Mouse (Mus musculus) CD4-positive, CD25-positive, alpha-beta regulatory T cell, adult 2 months (primary cell): ENCODE results near the gene Cldn5.

Experiments
- DNase-seq: peaks from one replicate; pipeline ENCODE4 v3.0.0-alpha.2; 2012; ENCODE audit warnings: low read depth, low spot score

Cldn5 gene

DNA sequence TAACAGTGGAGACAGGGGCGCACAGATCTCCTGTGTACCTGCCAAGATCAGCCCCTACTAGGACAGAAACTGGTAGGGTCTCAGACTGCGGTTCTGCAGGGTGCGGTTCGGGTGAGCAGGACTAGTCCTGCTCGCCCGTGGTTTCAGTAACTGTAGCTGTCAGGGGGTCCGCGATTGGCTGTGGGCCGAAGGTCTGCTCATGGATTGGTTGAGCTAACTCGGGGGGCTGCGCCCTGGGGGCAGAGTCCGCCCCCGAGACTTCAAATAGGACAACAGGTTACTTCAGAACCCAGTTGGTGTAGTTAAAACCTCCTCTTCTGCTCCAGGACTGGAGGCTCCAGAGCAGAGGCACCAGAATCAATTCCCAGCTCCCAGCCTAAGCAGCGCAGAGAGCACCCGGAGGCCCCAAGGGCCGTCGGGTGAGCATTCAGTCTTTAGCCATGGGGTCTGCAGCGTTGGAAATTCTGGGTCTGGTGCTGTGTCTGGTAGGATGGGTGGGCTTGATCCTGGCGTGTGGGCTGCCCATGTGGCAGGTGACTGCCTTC is at the start of gene Cldn5:
Gene Cldn5, plus strand, starts transcription at position 292 of the 545 bp plus-strand sequence.
- no peak for DNase-seq

DNA sequence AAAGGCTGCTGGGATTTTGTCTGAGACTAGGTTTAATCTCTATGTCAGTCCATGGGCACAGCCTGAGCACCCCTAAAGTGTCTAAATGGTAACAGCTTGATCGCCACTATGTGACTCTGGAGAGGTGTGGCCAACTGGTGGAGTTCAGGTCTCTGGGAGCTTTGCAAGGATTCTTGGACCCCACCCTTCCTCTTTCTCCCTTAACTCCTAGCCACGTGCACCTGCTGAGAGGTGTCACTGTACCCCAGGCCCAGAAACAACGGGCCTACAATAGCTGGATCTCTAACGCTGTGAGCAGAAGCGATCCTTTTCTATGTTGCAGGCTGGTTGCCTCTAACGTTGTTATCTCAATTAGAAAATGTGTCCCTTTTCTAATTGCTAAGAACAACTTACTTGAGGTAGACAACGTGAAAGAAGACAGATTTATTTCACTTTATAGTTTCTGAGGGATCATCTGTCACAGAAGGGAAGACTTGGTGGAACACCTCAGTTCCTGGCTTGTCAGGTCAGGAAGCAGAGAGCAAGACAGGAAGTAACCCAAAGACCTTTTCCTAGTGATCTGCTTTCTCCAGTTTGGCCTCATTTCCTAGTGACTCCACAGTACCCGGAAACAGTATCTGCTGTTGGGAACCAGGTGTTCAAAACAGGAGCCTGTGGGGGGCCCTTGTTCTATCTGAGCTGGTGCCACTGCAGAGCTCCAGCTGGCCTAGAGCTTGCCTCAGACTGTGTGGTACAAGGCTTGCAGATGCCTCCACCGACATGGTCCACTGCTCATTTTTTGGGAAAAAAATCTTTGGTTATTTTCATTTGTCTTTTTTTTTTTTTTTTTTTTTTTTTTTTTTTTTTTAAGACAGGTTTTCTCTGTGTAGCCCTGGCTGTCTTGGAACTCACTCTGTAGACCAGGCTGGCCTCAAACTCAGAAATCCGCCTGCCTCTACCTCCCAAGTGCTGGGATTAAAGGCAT is 48.8 kb upstream of the Cldn5 start:
- no peak for DNase-seq

DNA sequence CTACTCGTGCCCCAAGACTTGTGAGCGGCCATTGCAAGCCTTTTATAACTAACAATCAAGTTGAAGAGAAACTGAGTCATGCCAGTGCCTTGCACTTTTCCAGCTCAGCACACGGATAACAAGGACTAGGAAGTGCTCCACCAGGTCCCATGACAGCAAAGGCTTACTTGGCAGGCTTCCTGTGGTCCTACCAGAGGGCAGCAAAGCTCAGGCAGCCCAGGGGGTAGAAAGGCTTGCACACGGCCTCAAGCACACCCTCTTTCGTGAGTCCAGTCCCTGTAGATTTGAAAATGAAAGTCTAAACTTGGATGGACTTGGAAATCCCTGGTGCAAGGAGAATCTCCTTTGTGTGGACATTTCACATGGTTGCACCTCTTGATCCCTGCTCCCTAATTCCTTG is 47.5 kb upstream of the Cldn5 start:
- DNase-seq, result no peak

- no peak for DNase-seq
These were observed 46.0 kb upstream of the Cldn5 start for GRCm38 (mm10) chr16:18730640-18731039.

DNA sequence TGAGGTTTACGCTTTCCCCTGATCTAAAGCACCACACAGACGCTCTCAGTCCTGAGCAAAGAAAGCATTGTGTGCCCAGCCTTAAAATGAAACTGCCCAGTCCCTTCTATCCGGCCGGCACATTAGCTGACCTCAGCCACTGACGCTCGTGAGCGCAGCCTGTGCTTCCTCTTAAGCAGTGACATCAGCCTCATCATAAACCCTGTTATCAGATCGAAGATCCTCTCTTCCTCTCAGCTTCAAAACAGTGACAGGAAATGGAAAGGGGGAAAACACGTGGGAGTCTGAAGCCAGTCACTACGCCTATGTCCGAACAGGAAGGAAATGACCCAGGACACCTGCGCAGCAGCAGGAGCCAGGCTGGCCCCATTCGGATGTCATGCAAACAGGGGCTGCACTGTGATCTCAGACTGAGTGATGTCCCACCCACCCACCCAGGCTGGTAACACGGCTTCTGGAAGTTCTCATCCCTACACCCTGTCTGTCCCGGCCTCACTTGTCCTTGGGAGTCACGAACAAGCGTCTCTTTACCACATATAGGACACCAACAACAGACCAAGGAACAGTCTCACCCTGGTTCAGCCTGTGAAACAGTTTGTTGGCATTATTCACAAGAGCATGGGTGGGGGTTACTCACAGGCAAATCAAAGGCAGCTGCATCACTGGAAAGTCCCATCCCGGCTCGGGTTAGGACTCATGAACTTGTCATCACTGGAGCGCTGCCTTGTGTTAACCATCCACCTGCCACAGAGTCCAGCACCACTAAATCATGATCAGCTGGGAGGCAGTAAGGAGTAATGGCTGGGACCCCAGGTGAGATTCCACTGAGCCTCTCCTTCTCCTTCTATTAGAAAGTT is 43.3 kb upstream of the Cldn5 start:
- peak; percentile 60 for DNase-seq

DNA sequence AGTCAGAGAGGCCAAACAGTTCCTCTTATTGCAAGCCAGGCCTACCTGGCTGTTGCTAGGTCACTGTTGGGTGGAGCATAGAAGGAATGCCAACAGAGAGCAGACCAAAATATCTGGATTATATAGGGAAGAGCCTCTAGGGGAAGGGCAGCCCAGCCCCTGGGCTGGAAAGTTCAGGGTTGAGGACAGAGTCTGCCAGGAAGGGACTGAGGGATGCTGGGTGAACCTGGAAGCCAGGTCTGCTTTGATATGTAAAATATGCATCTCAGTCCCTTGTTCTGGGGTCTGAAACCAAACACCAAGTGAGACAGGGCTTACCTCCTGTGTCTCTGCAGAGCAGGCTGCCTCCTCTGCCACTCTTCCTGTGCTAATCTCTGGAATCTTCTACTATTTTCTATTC is 38.3 kb upstream of the Cldn5 start:
- DNase-seq, result no peak

- DNase-seq, result no peak
These were observed 30.2 kb upstream of the Cldn5 start for GRCm38 (mm10) chr16:18746268-18747122.

DNA sequence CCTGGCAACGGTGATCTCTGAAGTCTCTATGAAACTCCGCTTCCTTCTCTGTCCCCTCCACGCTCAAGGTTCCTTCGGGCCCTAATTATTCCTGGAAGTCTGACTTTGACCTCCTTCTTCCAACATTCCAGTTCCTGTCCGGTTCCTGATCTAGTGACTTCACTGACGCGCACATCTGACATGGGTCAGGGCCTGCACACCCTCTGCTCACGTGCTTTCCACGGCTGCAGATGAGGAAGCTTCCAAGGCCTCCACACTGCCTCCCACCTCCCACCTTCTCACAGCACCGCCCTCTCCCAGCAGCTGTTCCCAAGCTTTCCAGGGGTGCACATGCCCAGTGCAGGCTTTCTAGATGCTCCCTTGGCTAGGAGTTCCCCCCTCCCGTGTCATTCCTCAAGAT is 25.5 kb upstream of the Cldn5 start:
- DNase-seq, result no peak

- no peak for DNase-seq
These were observed 24.7 kb upstream of the Cldn5 start for GRCm38 (mm10) chr16:18751885-18752499.

DNA sequence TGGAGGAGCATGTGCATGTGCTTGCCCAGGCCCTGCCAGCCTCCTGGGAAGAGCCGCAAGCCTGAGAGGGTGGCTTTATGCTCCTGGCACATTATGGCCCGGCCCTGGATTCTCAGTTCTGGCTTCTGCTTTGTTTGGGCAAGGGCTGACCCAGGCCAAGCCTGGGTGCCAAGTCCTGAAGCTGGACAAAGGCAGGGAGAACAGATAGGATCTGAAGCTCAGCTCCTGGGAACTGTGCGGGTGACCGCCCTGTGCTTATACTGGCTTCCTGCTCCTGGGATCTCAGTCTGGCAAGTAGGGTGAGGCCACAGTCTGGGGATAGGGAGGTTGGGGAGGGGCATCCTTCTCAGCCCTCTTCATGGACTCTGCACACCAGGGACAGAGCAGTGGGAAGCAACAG is 14.9 kb upstream of the Cldn5 start:
- no peak for DNase-seq

- DNase-seq, result no peak
These were observed 13.7 kb upstream of the Cldn5 start for GRCm38 (mm10) chr16:18762960-18763359.

DNA sequence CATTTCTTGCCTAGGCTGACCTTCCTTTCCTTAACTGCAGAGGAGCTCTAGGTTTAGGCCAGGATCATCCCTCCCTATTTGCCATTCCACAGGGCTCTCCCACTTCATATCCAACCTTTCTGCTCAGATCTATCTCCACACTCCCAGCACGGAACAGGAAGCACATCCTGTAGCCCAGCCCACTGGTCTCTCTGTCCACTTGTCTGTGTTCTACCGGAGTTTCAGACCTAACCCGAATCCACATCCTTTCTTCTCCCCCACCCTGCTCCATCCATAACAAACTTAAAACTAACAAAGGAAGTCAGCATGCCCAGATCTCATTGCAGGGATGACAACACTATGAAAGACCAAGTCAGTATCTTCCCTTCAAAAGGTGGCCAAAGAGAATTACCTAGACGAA is 10.3 kb upstream of the Cldn5 start:
- DNase-seq, result no peak

GRCm38 (mm10) chr16:18769501-18769900 is 7.1 kb upstream of the Cldn5 start:
- no peak for DNase-seq

DNA sequence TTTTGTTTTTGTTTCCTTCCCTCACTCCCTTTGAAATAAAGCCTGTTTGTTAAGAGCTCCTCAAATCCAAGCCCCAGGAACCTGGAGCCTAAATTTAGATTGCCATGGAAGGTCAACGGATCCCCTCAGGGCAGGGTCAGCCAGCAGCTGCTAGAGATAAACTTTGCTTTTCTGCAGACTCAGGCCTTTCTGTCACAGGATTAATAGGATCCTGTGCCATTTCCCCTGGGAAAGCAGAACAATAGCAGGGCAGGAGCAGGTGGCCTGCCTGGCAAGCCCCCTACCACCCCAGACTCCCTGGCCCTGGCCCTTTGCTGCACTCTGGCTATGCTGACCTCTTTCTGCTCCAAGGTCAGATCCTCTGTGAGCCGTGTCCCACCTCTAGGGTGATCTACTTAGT is 2.7 kb upstream of the Cldn5 start:
- DNase-seq, result no peak

DNA sequence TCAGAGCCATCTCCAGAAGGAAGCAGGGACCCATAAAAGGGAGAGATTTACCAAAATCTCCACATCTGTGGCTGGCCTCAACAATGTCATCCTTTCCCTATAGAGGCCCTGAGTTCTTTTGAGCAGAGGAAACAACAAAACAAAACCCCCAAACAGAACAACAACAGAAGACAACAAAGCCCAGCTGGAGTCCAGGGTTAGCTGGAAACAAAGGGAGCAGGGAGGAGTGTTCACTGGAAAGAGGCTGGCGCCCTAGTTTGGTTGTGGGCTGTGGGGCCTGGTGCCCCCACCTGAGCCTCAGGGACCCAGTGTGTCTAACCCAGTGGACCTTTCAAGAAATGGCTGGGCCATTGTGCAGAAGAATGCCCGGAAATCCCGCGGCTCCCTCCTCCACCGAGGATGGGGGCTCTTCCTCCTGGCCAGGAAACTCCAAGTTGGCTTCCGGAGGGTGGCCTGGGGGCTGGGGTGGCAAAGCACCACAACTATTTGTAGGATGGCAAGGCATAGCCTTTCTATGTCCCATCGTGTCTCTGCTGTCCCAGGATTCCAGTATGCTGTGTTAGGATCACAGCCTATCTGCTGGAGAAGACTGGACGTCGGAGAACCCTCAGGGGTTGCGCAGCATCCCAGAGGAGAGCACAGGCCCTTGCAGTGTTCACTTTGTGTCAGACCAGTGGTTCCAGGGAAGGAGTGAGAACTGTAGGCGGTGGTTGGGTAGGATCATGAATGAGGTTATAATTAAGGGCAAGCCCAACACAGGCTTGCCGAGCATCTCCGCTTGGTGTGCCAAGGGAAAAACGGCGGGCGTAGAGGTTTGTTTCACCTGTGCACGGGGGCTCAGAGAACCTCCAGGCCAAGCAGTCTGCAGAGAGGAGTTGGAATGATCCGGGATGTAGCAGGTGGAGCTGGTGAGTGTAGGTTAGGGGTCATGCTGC is 759 bp upstream of the Cldn5 start:
- no peak for DNase-seq

DNA sequence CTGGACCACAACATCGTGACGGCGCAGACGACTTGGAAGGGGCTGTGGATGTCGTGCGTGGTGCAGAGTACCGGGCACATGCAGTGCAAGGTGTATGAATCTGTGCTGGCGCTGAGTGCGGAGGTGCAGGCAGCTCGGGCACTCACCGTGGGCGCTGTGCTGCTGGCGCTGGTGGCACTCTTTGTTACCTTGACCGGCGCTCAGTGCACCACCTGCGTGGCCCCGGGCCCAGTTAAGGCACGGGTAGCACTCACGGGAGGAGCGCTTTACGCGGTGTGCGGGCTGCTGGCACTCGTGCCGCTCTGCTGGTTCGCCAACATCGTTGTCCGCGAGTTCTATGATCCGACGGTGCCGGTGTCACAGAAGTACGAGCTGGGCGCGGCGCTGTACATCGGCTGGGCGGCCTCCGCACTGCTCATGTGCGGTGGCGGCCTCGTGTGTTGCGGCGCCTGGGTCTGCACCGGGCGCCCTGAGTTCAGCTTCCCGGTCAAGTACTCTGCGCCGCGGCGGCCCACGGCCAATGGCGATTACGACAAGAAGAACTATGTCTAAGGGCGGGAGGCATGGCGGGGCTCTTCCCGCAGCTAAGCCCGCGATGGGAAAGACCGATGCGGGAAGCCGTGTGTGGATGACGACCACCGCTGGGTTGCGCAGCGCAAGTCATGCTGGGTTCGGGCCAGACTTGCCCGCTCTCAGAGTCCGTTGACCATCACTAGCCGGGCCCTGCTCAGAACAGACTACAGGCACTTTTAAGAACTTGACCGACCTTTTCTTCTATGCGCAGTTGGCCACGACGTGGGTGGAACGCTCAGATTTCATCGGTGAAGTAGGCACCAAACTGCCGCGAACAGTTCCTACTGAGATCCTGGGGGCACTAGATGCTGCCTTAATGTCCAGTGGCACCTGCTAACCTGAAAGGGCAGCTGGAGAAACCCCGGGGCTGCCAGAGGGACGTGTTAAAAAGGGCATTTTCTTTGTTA is 744 bp downstream of the Cldn5 start:
- no peak for DNase-seq

DNA sequence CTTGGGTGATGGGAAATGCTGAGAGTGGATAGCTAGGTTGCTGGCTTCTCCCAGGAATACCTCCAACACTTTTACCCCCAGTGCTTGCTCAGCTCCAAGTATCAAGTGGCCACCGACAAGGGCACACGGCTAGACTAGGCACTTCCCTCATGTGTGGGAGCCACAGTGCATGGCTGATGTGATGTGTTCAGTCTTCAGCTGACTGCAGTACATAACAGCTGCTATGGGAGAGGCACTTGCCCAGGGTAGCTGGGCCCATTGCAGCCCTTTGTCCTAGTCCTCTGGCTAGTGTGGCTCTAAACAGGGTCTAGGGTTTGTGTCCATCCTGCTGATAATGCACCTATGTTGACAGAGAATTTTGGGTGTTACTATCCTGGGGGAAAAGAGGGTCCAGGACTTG is 1.8 kb downstream of the Cldn5 start:
- no peak for DNase-seq

- DNase-seq, result no peak
These were observed 5.2 kb downstream of the Cldn5 start for GRCm38 (mm10) chr16:18781810-18782209.

DNA sequence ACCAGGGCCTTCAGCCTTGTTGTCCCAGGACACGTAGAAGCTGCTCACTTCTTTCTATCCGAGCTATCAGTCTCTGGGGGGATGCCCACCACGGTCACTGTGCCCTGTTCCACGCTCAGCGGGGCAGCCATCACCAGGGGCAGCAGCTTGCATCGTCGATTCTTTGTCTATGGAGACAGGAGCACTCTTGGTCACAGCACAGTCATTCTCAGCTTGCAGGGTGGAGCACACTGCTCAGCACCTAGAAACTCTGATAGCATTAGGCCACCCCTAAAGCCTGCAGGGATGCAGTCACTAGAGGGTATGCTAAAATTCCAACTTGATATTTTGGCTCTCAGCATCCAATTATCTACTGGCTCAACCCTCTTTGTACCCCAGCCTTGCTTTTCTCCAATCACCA is 8.4 kb downstream of the Cldn5 start:
- no peak for DNase-seq
